Mouse (Mus musculus) CH12.LX (cell line): ENCODE measurements around the gene Srcap. TPM values are rescaled to one million over a fixed set of nuclear protein-coding genes. Genes with fewer than 3 reads are reported as not detected.
"Not testable (repeated sequence)": the region's sequence is repeated elsewhere in the genome, so short reads cannot be mapped to it uniquely, and the experiment has no call there.

Experiments
- DNase-seq: peaks from one replicate; pipeline ENCODE4 v3.0.0-alpha.2; 2013; ENCODE audit errors: extremely low read depth
- H3K27ac ChIP-seq: 2 replicates; pipeline ENCODE4 v1.5.1; 2012; ENCODE audit warnings: low read depth, mild to moderate bottlenecking, control low read depth, moderate library complexity; ENCODE audit not compliant: insufficient read depth
- H3K27me3 ChIP-seq: replicated peaks from 2 replicates; pipeline ENCODE3; 2012; ENCODE audit warnings: inconsistent platforms
- H3K36me3 ChIP-seq, 2 experiments: replicated peaks in 1 of 2; 2 replicates each; pipeline versions ENCODE3 to v1.6.1; 2012; ENCODE audit warnings: inconsistent platforms in 1 of 2, low read length in 1 of 2, mild to moderate bottlenecking in 1 of 2, mixed read lengths in 1 of 2, moderate library complexity in 1 of 2; ENCODE audit not compliant: control insufficient read depth in 1 of 2, insufficient read depth in 1 of 2
- H3K4me1 ChIP-seq, 2 experiments: 2 replicates each; pipeline ENCODE4 v1.6.1; 2012; ENCODE audit warnings: inconsistent platforms in 1 of 2, moderate library complexity in 1 of 2; ENCODE audit not compliant: insufficient read depth in 2 of 2, control insufficient read depth in 1 of 2
- H3K4me2 ChIP-seq: 2 replicates; pipeline ENCODE4 v1.6.1; 2012; ENCODE audit warnings: low read depth, mild to moderate bottlenecking, control low read depth; ENCODE audit not compliant: poor library complexity, insufficient read depth, severe bottlenecking
- H3K4me3 ChIP-seq, 3 experiments: fragments of 150-350 bp in 1 of 3; sonication (generic) in 1 of 3; replicated peaks in 1 of 3; 2 replicates each; pipeline versions ENCODE3 to v1.5.1; 2011 to 2012; ENCODE audit warnings: low read depth in 2 of 3, low read length in 2 of 3, mild to moderate bottlenecking in 2 of 3, moderate library complexity in 2 of 3, control low read depth in 1 of 3, improper control_type of control experiment in 1 of 3, inconsistent platforms in 1 of 3, mixed read lengths in 1 of 3; ENCODE audit not compliant: poor library complexity in 1 of 3
- H3K79me2 ChIP-seq: replicated peaks from 2 replicates; pipeline ENCODE4 v1.6.1; 2012; ENCODE audit warnings: mild to moderate bottlenecking, moderate library complexity; ENCODE audit not compliant: control insufficient read depth, poor library complexity, insufficient read depth, severe bottlenecking; ENCODE audit errors: extremely low read depth
- H3K9ac ChIP-seq: 2 replicates; pipeline ENCODE4 v1.6.1; 2012; ENCODE audit warnings: low read depth, mild to moderate bottlenecking, control low read depth, moderate library complexity; ENCODE audit not compliant: insufficient read depth
- H3K9me3 ChIP-seq: replicated peaks from 2 replicates; pipeline ENCODE3; 2012; ENCODE audit warnings: low read length, inconsistent platforms, mixed read lengths
- CHD1 ChIP-seq: IDR thresholded peaks from 2 replicates; pipeline ENCODE4 v1.6.1; 2012; ENCODE audit warnings: low read depth, low read length, improper control_type of control experiment, inconsistent platforms
- CHD2 ChIP-seq: IDR thresholded peaks from 2 replicates; pipeline ENCODE4 v1.6.1; 2011; ENCODE audit warnings: low read length, improper control_type of control experiment
- E2F4 ChIP-seq: IDR thresholded peaks from 2 replicates; pipeline ENCODE4 v1.6.1; 2011; ENCODE audit warnings: low read depth, low read length, improper control_type of control experiment; ENCODE audit not compliant: insufficient replicate concordance
- ETS1 ChIP-seq: conservative IDR thresholded peaks from 2 replicates; pipeline ENCODE4 v1.6.1; 2012; ENCODE audit warnings: low read depth, mild to moderate bottlenecking, inconsistent platforms, low read length, improper control_type of control experiment, moderate library complexity
- GABPA ChIP-seq: IDR thresholded peaks from 2 replicates; pipeline ENCODE4 v1.6.1; 2012; ENCODE audit warnings: low read depth, low read length, improper control_type of control experiment, inconsistent platforms; ENCODE audit not compliant: insufficient replicate concordance
- JUN ChIP-seq: IDR thresholded peaks from 2 replicates; pipeline ENCODE4 v1.6.1; 2011; ENCODE audit warnings: low read depth, mild to moderate bottlenecking, low read length, improper control_type of control experiment, moderate library complexity; ENCODE audit not compliant: insufficient read depth
- JUND ChIP-seq: conservative IDR thresholded peaks from 2 replicates; pipeline ENCODE4 v1.6.1; 2011; ENCODE audit warnings: low read depth, low read length, improper control_type of control experiment
- KAT2A ChIP-seq: IDR thresholded peaks from 2 replicates; pipeline ENCODE4 v1.6.1; 2012; ENCODE audit warnings: low read length, improper control_type of control experiment, inconsistent platforms; ENCODE audit not compliant: insufficient replicate concordance
- MEF2A ChIP-seq: IDR thresholded peaks from 2 replicates; pipeline ENCODE4 v1.6.1; 2014; ENCODE audit warnings: low read depth, mild to moderate bottlenecking, inconsistent platforms, low read length, improper control_type of control experiment, borderline replicate concordance
- NELFE ChIP-seq: IDR thresholded peaks from 2 replicates; pipeline ENCODE4 v1.6.1; 2011; ENCODE audit warnings: low read depth, low read length, improper control_type of control experiment
- NRF1 ChIP-seq: IDR thresholded peaks from 2 replicates; pipeline ENCODE4 v1.6.1; 2014; ENCODE audit warnings: low read depth, mild to moderate bottlenecking, inconsistent platforms, low read length, improper control_type of control experiment, moderate library complexity
- PAX5 ChIP-seq: IDR thresholded peaks from 2 replicates; pipeline ENCODE4 v1.6.1; 2012; ENCODE audit warnings: low read length, inconsistent platforms, mixed read lengths
- POLR2A ChIP-seq: IDR thresholded peaks from 2 replicates; pipeline ENCODE4 v1.6.1; 2011; ENCODE audit warnings: low read depth, mild to moderate bottlenecking, improper control_type of control experiment, low read length
- RAD21 ChIP-seq: IDR thresholded peaks from 2 replicates; pipeline ENCODE4 v1.6.1; 2011; ENCODE audit warnings: low read depth, mild to moderate bottlenecking, low read length, improper control_type of control experiment, moderate library complexity
- RCOR1 ChIP-seq: conservative IDR thresholded peaks from 2 replicates; pipeline ENCODE4 v1.6.1; 2012; ENCODE audit warnings: low read depth, mild to moderate bottlenecking, inconsistent platforms, low read length, improper control_type of control experiment
- TCF12 ChIP-seq: IDR thresholded peaks from 2 replicates; pipeline ENCODE4 v1.6.1; 2014; ENCODE audit warnings: low read depth, mild to moderate bottlenecking, inconsistent platforms, low read length, improper control_type of control experiment
- UBTF ChIP-seq: IDR thresholded peaks from 2 replicates; pipeline ENCODE4 v1.6.1; 2012; ENCODE audit warnings: low read depth, mild to moderate bottlenecking, inconsistent platforms, low read length, improper control_type of control experiment, moderate library complexity
- USF1 ChIP-seq: IDR thresholded peaks from 2 replicates; pipeline ENCODE4 v1.6.1; 2014; ENCODE audit warnings: low read depth, mild to moderate bottlenecking, inconsistent platforms, low read length, improper control_type of control experiment
- USF2 ChIP-seq: conservative IDR thresholded peaks from 2 replicates; pipeline ENCODE4 v1.6.1; 2011; ENCODE audit warnings: low read depth, low read length, improper control_type of control experiment
- ZMIZ1 ChIP-seq: IDR thresholded peaks from 2 replicates; pipeline ENCODE4 v1.6.1; 2012; ENCODE audit warnings: low read depth, mild to moderate bottlenecking, inconsistent platforms, low read length, improper control_type of control experiment
- ZNF384 ChIP-seq: IDR thresholded peaks from 2 replicates; pipeline ENCODE4 v1.6.1; 2012; ENCODE audit warnings: low read depth, low read length, improper control_type of control experiment, inconsistent platforms
- dilution Hi-C: fragments of 300-500 bp; cut with MboI; formaldehyde crosslinking; loops from 2 replicates; pipeline ENCODE4 v1.14.3; 2020; ENCODE audit warnings: low sequenced_read_pairs; ENCODE audit not compliant: extremely low pct_unique_long_range_greater_than_20kb, extremely low pct_ligation_motif_present
- in situ Hi-C: fragments of 300-500 bp; cut with MboI; formaldehyde crosslinking; loops from 3 replicates; pipeline ENCODE4 v1.14.3; 2019; ENCODE audit warnings: low sequenced_read_pairs, low pct_ligation_motif_present, low pct_unique_long_range_greater_than_20kb, mixed read lengths
- polyA plus RNA-seq: library from polyadenylated mRNA; unstranded; fragments of >175 nt; gene quantifications from 2 replicates; pipeline ENCODE4 v1.2.1, GENCODE M21; 2012; ENCODE audit warnings: low read depth; ENCODE audit not compliant: insufficient read length
- total RNA-seq, 2 experiments: library from RNA; depleted of rRNA; stranded (reverse); fragments of 300-350 nt in 1 of 2; fragments of >200 nt in 1 of 2; gene quantifications; 2 replicates each; pipeline ENCODE4 v1.2.3; 2012 to 2014

Srcap gene
- total and polyA plus RNA-seq, 3 experiments = 4.1 to 28.1 (median 19.9) TPM

- dilution Hi-C loops (no loop called here), in situ Hi-C loops (no loop called here)
- H3K27ac ChIP-seq = no peak overlapping the region
- no peak overlapping the region for H3K4me3 ChIP-seq
- H3K4me2 ChIP-seq = no peak overlapping the region
- H3K4me1 ChIP-seq = peaks cover 2 to 27% of the 10 kb centered on the region in 2 experiments; a peak in 2 of 4 replicates
- H3K36me3 ChIP-seq = peaks cover 22 to 51% of the 10 kb centered on the region in 2 experiments
- DNase-seq = no peak
- H3K79me2 ChIP-seq = peaks cover 6% of the 10 kb centered on the region
- no peaks in the 10 kb centered on the region for H3K27me3 ChIP-seq
- H3K9ac ChIP-seq = no peak overlapping the region
- peaks cover 16% of the 10 kb centered on the region for H3K9me3 ChIP-seq
- TF ChIP-seq RAD21 (no peak), MEF2A (no peak), RCOR1 (no peak), CHD2 (no peak), CHD1 (no peak), KAT2A (no peak), POLR2A (no peak), PAX5 (no peak), JUN (no peak)
Measured at GRCm38 (mm10) chr7:127465191-127465590, 46.6 kb upstream of the Srcap start.

GRCm38 (mm10) chr7:127465670-127466069 is 46.1 kb upstream of the Srcap start:
- H3K4me3 ChIP-seq, H3K27me3 ChIP-seq, H3K9ac ChIP-seq, H3K27ac ChIP-seq, H3K79me2 ChIP-seq, H3K4me2 ChIP-seq, in situ Hi-C loops, DNase-seq, dilution Hi-C loops: not testable (repeated sequence)
- Histone ChIP-seq H3K9me3 (peaks cover 16% of the 10 kb centered on the region), H3K4me1 (peaks cover 2 to 22% of the 10 kb centered on the region in 2 experiments; a peak in 2 of 4 replicates), H3K36me3 (peaks cover 20 to 46% of the 10 kb centered on the region in 2 experiments)

GRCm38 (mm10) chr7:127466606-127467005 is 45.2 kb upstream of the Srcap start:
- peaks cover 16% of the 10 kb centered on the region for H3K9me3 ChIP-seq
- H3K27ac ChIP-seq = no peak overlapping the region
- TF ChIP-seq UBTF = no peak
- no peak for TF ChIP-seq POLR2A
- no peak for TF ChIP-seq NELFE
- no peak for TF ChIP-seq NRF1
- no peak for TF ChIP-seq ZMIZ1
- no peak for TF ChIP-seq ZNF384
- no peak for TF ChIP-seq JUND
- TF ChIP-seq JUN = no peak
- TF ChIP-seq E2F4 = no peak
- no peak for TF ChIP-seq ETS1
- no peak for TF ChIP-seq TCF12
- TF ChIP-seq USF1 = no peak
- no peak for TF ChIP-seq GABPA
- TF ChIP-seq USF2 = no peak
- TF ChIP-seq RCOR1 = no peak
- dilution Hi-C loops = no loop called here
- H3K79me2 ChIP-seq = peaks cover 4% of the 10 kb centered on the region
- in situ Hi-C loops = no loop called here
- H3K4me2 ChIP-seq = no peak overlapping the region
- DNase-seq = no peak
- H3K4me1 ChIP-seq = peaks cover 0 to 13% of the 10 kb centered on the region in 2 experiments; a peak in 2 of 4 replicates
- no peak overlapping the region for H3K4me3 ChIP-seq
- H3K36me3 ChIP-seq = peaks cover 19 to 39% of the 10 kb centered on the region in 2 experiments
- no peaks in the 10 kb centered on the region for H3K27me3 ChIP-seq
- H3K9ac ChIP-seq = no peak overlapping the region
